Mouse (Mus musculus) G1E (cell line): ENCODE data around the gene Prkx.

ENCODE experiments used
- CTCF ChIP-seq: IDR thresholded peaks from 2 replicates; pipeline ENCODE4 v1.5.1; 2012; ENCODE audit warnings: low read depth, low read length, inconsistent platforms, mixed read lengths
- GATA1 ChIP-seq: IDR thresholded peaks from 2 replicates; pipeline ENCODE4 v1.6.1; 2012; ENCODE audit warnings: borderline replicate concordance, low read length, inconsistent platforms, mixed read lengths

- no peak for TF ChIP-seq GATA1
- no peak for TF ChIP-seq CTCF
Observed at GRCm38 (mm10) chrX:77801543-77801942, 5.5 kb upstream of the Prkx start.
